Mouse (Mus musculus): ENCODE data around the gene Olfr181.

Gene Olfr181

DNA sequence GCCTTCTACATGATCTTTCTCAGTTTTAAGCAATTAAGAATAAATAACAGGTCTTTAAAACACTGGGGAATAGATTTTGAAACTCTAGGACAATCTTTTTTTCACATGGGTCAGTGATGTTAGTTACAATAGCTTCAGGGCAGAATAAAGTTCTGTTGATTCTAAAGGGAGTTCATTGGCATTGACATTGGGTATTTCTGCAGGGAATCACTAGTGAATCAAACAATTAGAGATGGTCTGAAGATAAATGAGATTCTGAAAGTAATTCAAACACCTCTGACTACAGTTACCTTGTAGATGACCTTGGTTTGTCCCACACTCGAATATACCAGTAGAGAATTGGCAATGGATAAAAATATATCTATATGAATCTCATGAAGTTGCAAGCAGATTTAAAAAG is at the start of gene Olfr181:
TSS of gene Olfr181 (minus strand) at position 101 of the 400 bp plus-strand sequence.
- DNase-seq (ENCODE audit: extremely low read depth, low read depth), result no peak

DNA sequence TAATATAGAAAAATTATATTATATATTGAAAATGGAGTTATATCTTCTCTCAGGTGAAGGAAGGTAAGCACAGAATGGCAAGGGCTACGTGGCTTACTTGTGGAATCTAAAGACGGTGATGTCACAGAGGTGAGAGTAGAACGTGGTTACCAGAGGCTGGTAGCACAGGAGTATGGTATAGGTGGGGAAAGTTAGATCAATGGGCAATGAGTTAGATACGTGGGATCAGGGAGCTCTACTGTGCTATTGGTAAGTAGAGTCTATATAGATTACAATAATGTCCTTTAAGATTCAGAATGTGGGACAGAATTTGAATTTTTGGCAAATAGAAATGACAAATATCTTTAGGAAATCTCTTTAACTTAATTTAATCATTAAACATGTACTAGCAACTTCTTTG is 737 bp upstream of the Olfr181 start, which contains the start of gene Olfr180:
TSS of gene Olfr180 (minus strand) at position 101 of the 400 bp plus-strand sequence.
- DNase-seq (ENCODE audit: extremely low read depth, low read depth), result no peak

DNA sequence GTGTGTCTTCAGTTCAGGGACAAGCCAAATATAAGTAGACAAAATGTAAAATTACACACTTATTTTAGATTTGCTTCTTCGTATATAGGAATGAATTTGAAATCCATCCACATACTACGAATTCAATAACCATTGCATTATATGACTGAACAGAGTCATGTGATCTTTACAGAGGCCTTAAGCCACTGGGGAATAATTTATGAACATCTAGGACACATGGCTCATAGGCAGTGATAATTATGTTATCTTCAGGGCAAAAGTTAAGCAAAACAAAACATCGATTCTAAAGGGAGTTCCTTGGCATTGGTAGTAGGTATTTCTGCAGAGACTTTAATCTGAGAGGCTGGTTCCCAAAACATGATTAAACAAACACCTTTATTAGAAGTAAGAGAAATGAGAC is 36.6 kb downstream of the Olfr181 start, which contains the start of gene Olfr178:
TSS of gene Olfr178 (minus strand) at position 101 of the 400 bp plus-strand sequence.
- DNase-seq (ENCODE audit: extremely low read depth, low read depth), result no peak

DNA sequence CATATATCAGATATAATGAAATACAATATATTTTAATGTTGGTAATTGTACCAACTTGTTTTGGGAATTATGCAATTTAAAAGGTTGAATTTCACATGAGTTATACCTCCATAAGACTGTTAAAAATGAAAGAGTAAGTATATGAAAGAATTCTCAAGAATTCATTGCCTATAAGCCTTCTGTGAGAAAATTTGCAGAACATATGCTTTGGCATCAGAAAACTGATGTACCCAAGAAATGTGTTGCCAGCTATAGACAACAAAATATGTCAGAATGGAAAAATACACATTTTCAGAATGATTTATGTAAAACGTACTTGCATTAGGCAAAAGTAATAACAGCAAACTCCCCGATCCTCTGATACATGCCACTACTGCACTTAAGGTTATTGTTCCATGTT is 44.1 kb downstream of the Olfr181 start:
- DNase-seq (ENCODE audit: extremely low read depth, low read depth), result no peak
